Mouse (Mus musculus): ENCODE results near the gene Parn.

GRCm38 (mm10) chr16:13541816-13542215 lies 126.2 kb downstream of the Parn start:
- TF ChIP-seq POLR2A (IDR thresholded peaks at IDR 0.05; ENCODE audit: borderline replicate concordance, control insufficient read depth, low read depth, low read length) (no peak), CTCF (IDR thresholded peaks at IDR 0.05; ENCODE audit: control insufficient read depth, insufficient read depth, low read length) (no peak)
